Mouse (Mus musculus): Measurements from ENCODE around the gene Gm20388.

DNA sequence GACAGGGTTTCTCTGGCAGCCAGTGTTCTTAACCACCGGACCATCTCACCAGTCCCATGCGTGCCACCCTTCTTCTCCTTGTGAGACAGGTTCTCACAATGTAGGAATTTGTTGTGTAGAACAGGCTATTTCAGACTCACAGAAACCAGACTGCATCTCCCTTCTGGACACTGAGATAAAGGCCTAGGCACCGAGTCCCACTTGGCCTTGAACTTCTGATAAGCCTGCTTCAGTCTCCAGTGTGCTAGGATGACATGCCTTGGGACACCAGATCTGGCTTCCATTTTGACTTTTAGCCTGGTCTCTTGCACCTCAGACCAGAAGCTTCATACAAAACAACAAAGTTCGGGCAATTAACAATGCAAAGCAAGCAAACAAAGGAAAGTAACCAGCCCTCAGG, 1678.1 kb downstream of the Gm20388 start:
- no peak for TF ChIP-seq CTCF (IDR thresholded peaks at IDR 0.05; ENCODE audit: low read depth, low read length)
- no peak for TF ChIP-seq POLR2A (IDR thresholded peaks at IDR 0.05; ENCODE audit: insufficient read depth, low read length)

Data from ES-Bruce4 (cell line).